Mouse (Mus musculus) liver, embryonic 13.5 days (tissue): ENCODE results near the gene Knstrn. TPM values are rescaled to one million over a fixed set of nuclear protein-coding genes. Genes with fewer than 3 reads are reported as not detected.

Experiments used
- ATAC-seq: fragments of 200-750 bp; cut with Nextera tagmentation; 2 replicates; pipeline ENCODE4 v1.8.0; 2017; ENCODE audit warnings: low read depth, mild to moderate bottlenecking, moderate number of reproducible peaks, moderate library complexity
- DNase-seq: peaks from one replicate; pipeline ENCODE4 v3.0.0; 2022
- H3K27ac ChIP-seq: fragments of 300-500 bp; sonication (generic); 2 replicates; pipeline ENCODE4 v1.5.1; 2015; ENCODE audit warnings: moderate library complexity, mild to moderate bottlenecking, inconsistent platforms
- H3K27me3 ChIP-seq: fragments of 300-500 bp; sonication (generic); 2 replicates; pipeline ENCODE4 v1.6.1; 2015; ENCODE audit warnings: mild to moderate bottlenecking, inconsistent platforms
- H3K36me3 ChIP-seq: fragments of 300-500 bp; sonication (generic); 2 replicates; pipeline ENCODE4 v1.6.1; 2015; ENCODE audit warnings: mild to moderate bottlenecking, inconsistent platforms
- H3K4me1 ChIP-seq: fragments of 300-500 bp; sonication (generic); replicated peaks from 2 replicates; pipeline ENCODE4 v1.6.1; 2015; ENCODE audit warnings: inconsistent platforms
- H3K4me2 ChIP-seq: fragments of 300-500 bp; sonication (generic); 2 replicates; pipeline ENCODE4 v1.6.1; 2015; ENCODE audit warnings: inconsistent platforms, mild to moderate bottlenecking, moderate library complexity
- H3K4me3 ChIP-seq: fragments of 300-500 bp; sonication (generic); replicated peaks from 2 replicates; pipeline ENCODE4 v1.5.1; 2015; ENCODE audit warnings: mild to moderate bottlenecking, inconsistent platforms
- H3K9ac ChIP-seq: fragments of 300-500 bp; sonication (generic); 2 replicates; pipeline ENCODE4 v1.6.1; 2015; ENCODE audit warnings: mild to moderate bottlenecking, inconsistent platforms
- H3K9me3 ChIP-seq: fragments of 300-500 bp; sonication (generic); replicated peaks from 2 replicates; pipeline ENCODE4 v1.6.1; 2016; ENCODE audit warnings: inconsistent platforms
- WGBS: fragments of 180-500 bp; shearing (Covaris S2); methylation state at CpG from one replicate; pipeline ENCODE4 v1.1.7; 2015; ENCODE audit not compliant: insufficient replicate concordance; 5-methylcytosine and 5-hydroxymethylcytosine counted together
- polyA plus RNA-seq: library from polyadenylated mRNA; unstranded; fragments of >200 nt; fragmentation: Nextera tagmentation; extraction: Ambion mirVana; gene quantifications from 2 replicates; pipeline ENCODE4 v1.2.1, GENCODE M21; 2015

Knstrn gene
- polyA plus RNA-seq, 1 experiment from 2014 or later: 91.9 TPM

DNA sequence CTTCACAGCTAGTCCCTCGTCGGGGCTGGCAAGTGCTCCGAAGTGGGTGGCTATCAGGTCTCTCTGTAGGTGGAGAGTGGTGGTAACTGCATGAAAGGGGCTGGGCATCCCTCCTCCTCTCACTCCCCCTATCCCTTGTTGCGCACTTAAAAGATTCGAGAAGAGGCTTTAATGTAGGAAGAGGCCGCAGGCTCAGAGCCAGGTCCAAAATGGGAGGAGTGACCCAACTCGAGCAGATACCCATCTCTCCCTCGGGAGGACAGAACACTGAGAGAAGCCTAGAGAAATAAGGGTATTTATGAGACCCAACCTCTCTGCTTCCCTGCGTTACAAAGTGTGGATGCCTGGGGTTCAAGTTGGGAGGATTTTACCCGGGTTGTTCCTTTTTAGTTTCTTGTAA lies 34.7 kb upstream of the Knstrn start:
- Histone ChIP-seq H3K27ac (no peak overlapping the region), H3K27me3 (peaks cover 33% of the 10 kb centered on the region), H3K9ac (no peak overlapping the region), H3K4me3 (peak overlapping the region; percentile 38), H3K9me3 (no peaks in the 10 kb centered on the region), H3K36me3 (no peaks in the 10 kb centered on the region), H3K4me2 (peak overlapping the region; percentile 60), H3K4me1 (peaks cover 22% of the 10 kb centered on the region)
- DNase-seq: no peak
- no peak for ATAC-seq
- 28% methylated on average over 10 of the region's 10 CpGs for WGBS

- DNase-seq (peak; percentile 75), ATAC-seq (peak; percentile 80)
- Histone ChIP-seq H3K27me3 (peaks cover 39% of the 10 kb centered on the region), H3K27ac (no peak within 1 kb of the TSS), H3K36me3 (no peaks in the 10 kb centered on the region), H3K9ac (no peak within 1 kb of the TSS), H3K9me3 (no peaks in the 10 kb centered on the region), H3K4me2 (peak within 1 kb of the TSS; percentile 60), H3K4me3 (peak within 1 kb of the TSS; percentile 38), H3K4me1 (peaks cover 22% of the 10 kb centered on the region)
- 12% methylated on average over 39 of the region's 39 CpGs for WGBS
These were observed 34.0 kb upstream of the Knstrn start, which contains the start of gene Disp2 for GRCm38 (mm10) chr2:118779504-118780480. Disp2 (plus strand) TSS chr2:118779719.

DNA sequence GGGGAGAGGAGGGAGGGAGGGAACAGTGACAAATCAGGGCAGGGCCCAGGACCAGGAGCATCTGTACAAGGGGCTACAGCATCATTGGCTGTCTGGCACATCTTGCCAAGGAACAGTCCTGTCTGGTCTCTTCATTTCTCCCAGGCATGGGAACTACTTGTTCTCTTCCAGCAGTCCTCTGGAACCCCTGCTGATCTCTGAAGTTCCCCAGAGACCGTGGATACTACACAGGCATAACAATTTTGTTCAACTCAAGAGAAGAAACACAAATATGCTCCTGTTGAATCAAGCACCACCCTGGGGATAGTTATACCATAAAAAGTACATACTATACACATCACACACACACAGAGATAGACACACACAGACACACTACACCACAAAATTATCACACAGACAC lies 32.7 kb upstream of the Knstrn start:
- WGBS: 50% methylated on average over 1 of the region's 1 CpGs
- Histone ChIP-seq H3K4me1 (peaks cover 27% of the 10 kb centered on the region), H3K27me3 (peaks cover 49% of the 10 kb centered on the region), H3K27ac (no peak overlapping the region), H3K4me3 (no peak overlapping the region), H3K36me3 (no peaks in the 10 kb centered on the region), H3K9ac (no peak overlapping the region), H3K4me2 (no peak overlapping the region), H3K9me3 (no peaks in the 10 kb centered on the region)
- no peak for ATAC-seq
- DNase-seq: no peak

DNA sequence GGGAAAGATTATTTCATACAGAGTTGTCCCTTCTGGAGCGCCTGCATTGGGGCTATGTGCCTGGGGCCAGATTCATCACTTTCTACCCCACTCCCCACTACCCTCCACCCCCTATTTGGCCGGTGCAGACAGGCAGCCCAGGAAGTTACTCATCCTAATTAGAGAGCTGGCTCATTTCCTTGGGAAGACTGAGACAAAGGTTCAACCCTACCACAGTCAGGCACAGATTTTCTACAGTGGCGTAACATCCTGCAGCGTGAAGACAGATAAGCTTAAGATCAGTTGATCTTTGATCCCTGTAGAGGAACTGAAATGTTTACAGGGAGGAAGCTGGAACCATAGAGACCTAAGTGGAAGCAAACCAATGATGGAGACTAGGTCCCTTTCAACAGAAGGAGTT lies 31.5 kb upstream of the Knstrn start:
- no peak for ATAC-seq
- H3K27me3 ChIP-seq: peaks cover 49% of the 10 kb centered on the region
- no peak overlapping the region for H3K27ac ChIP-seq

DNA sequence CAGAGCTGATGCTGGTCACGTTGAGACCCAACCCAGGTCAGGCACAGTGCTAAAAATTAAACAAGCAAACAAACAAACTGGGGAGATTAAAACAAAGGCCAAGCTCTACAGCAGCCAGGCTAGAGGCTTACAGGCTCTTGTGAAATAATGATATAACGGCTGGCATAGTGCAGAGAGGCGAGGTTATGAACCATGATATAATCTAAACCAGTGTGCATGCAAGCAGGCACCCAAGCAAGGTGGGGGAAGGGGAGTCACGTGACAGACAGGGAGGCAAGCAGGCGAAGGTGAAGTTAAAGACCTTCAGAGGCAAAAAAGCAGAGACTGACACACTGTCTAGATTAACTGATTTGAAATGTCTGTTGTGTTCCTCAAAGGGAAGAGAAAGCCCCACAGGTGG lies 30.7 kb upstream of the Knstrn start:
- Histone ChIP-seq H3K4me1 (peaks cover 40% of the 10 kb centered on the region), H3K9me3 (no peaks in the 10 kb centered on the region), H3K27me3 (peaks cover 41% of the 10 kb centered on the region), H3K9ac (no peak overlapping the region), H3K36me3 (no peaks in the 10 kb centered on the region), H3K4me2 (no peak overlapping the region), H3K4me3 (no peak overlapping the region), H3K27ac (no peak overlapping the region)
- WGBS: 28% methylated on average over 5 of the region's 5 CpGs
- ATAC-seq (no peak), DNase-seq (no peak)

More for the DNA sequence above, 31.5 kb upstream of the Knstrn start:
- no peak overlapping the region for H3K9ac ChIP-seq
- H3K9me3 ChIP-seq: no peaks in the 10 kb centered on the region
- WGBS: 20% methylated on average over 4 of the region's 4 CpGs
- H3K4me3 ChIP-seq: no peak overlapping the region
- H3K4me1 ChIP-seq: peaks cover 39% of the 10 kb centered on the region
- H3K36me3 ChIP-seq: no peaks in the 10 kb centered on the region
- no peak overlapping the region for H3K4me2 ChIP-seq
- DNase-seq: no peak

GRCm38 (mm10) chr2:118783663-118784062 lies 30.1 kb upstream of the Knstrn start:
- no peak for ATAC-seq
- no peaks in the 10 kb centered on the region for H3K36me3 ChIP-seq

DNA sequence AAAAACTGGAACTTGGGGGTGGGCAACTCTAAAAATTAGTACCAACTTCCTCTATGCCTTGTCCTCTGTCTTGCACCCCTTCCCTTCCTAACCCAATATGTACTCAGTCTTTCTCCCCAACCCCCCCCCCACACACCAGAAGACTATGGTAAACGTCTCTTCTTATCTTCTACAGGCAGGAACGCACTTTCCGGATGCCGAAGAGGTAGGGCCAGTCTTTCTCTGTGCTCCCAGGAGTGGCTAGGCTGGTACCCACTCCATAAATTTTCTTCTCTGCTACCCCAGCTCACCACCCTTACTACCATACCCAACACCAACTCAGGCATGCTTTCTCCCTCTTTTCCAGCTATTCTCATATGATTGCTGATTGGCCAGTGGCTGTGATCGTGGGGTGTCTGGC lies 27.3 kb upstream of the Knstrn start:
- Histone ChIP-seq H3K4me3 (no peak overlapping the region), H3K4me1 (peaks cover 41% of the 10 kb centered on the region), H3K9me3 (no peaks in the 10 kb centered on the region), H3K36me3 (no peaks in the 10 kb centered on the region), H3K9ac (no peak overlapping the region), H3K27ac (no peak overlapping the region), H3K4me2 (0 out of 2 replicates have a peak overlapping the region, but pooled peaks have one; percentile 1), H3K27me3 (peaks cover 29% of the 10 kb centered on the region)
- DNase-seq (no peak), ATAC-seq (peak; percentile 57)
- 30% methylated on average over 5 of the region's 5 CpGs for WGBS

More at GRCm38 (mm10) chr2:118783663-118784062, 30.1 kb upstream of the Knstrn start:
- Histone ChIP-seq H3K4me1 (peaks cover 40% of the 10 kb centered on the region), H3K4me2 (no peak overlapping the region), H3K9ac (no peak overlapping the region), H3K27me3 (peaks cover 40% of the 10 kb centered on the region), H3K9me3 (no peaks in the 10 kb centered on the region), H3K27ac (no peak overlapping the region), H3K4me3 (no peak overlapping the region)
- no peak for DNase-seq
- WGBS: 81% methylated on average over 7 of the region's 7 CpGs

- H3K9me3 ChIP-seq: no peaks in the 10 kb centered on the region
- ATAC-seq (no peak), DNase-seq (no peak)
- H3K4me2 ChIP-seq: no peak overlapping the region
- peaks cover 62% of the 10 kb centered on the region for H3K4me1 ChIP-seq
- H3K4me3 ChIP-seq: no peak overlapping the region
- peaks cover 28% of the 10 kb centered on the region for H3K27me3 ChIP-seq
- no peak overlapping the region for H3K27ac ChIP-seq
- 81% methylated on average over 11 of the region's 11 CpGs for WGBS
- H3K36me3 ChIP-seq: no peaks in the 10 kb centered on the region
- no peak overlapping the region for H3K9ac ChIP-seq
These were observed 24.3 kb upstream of the Knstrn start for GRCm38 (mm10) chr2:118789501-118789900.

DNA sequence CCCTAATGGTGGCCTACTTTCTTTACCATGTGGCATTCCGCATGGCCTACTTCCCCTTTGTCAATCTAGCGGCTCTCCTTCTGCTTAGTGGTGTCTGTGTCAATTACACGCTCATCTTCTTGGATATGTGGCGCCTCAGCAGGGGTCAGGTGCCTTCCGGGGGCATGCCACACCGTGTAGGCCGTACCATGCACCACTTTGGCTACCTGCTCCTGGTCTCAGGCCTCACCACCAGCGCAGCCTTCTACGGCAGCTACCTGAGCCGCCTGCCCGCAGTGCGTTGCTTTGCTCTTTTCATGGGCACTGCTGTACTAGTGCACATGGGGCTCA lies 23.6 kb upstream of the Knstrn start:
- no peak overlapping the region for H3K27ac ChIP-seq
- DNase-seq (no peak), ATAC-seq (no peak; the same call in 1 of the 2 replicates)
- peaks cover 62% of the 10 kb centered on the region for H3K4me1 ChIP-seq
- H3K4me3 ChIP-seq: peak overlapping the region; percentile 31
- H3K4me2 ChIP-seq: peak overlapping the region; percentile 54
- H3K9me3 ChIP-seq: no peaks in the 10 kb centered on the region
- 54% methylated on average over 12 of the region's 12 CpGs for WGBS
- H3K27me3 ChIP-seq: peaks cover 21% of the 10 kb centered on the region
- H3K9ac ChIP-seq: peak overlapping the region; percentile 56
- no peaks in the 10 kb centered on the region for H3K36me3 ChIP-seq

GRCm38 (mm10) chr2:118790551-118791525 lies 23.0 kb upstream of the Knstrn start:
- Histone ChIP-seq H3K27ac (peak overlapping the region; percentile 73), H3K4me2 (peak overlapping the region; percentile 54), H3K4me3 (peak overlapping the region; percentile 31), H3K4me1 (peaks cover 59% of the 10 kb centered on the region), H3K9ac (peak overlapping the region; percentile 56), H3K36me3 (no peaks in the 10 kb centered on the region), H3K27me3 (peaks cover 15% of the 10 kb centered on the region), H3K9me3 (no peaks in the 10 kb centered on the region)
- WGBS: 31% methylated on average over 44 of the region's 44 CpGs
- ATAC-seq (peak; percentile 27; the same call in 1 of the 2 replicates), DNase-seq (peak; percentile 65)
